Mouse (Mus musculus) kidney, adult 18-20 months (tissue): ENCODE results near the gene Tas1r1.
A peak's percentile ranks its signal among the peaks of the same experiment; 100 is the strongest.
"Not testable (repeated sequence)": the region's sequence is repeated elsewhere in the genome, so short reads cannot be mapped to it uniquely, and the experiment has no call there.

Experiments
- DNase-seq: peaks from one replicate; pipeline ENCODE4 v3.0.0; 2021

The Tas1r1 gene

GRCm38 (mm10) chr4:152043171-152043570, 4.8 kb upstream of the Tas1r1 start:
- DNase-seq: no peak

- DNase-seq: no peak
Observed at GRCm38 (mm10) chr4:152041924-152042641, 3.7 kb upstream of the Tas1r1 start.

GRCm38 (mm10) chr4:152039831-152040310, 1.5 kb upstream of the Tas1r1 start:
- no peak for DNase-seq

DNA sequence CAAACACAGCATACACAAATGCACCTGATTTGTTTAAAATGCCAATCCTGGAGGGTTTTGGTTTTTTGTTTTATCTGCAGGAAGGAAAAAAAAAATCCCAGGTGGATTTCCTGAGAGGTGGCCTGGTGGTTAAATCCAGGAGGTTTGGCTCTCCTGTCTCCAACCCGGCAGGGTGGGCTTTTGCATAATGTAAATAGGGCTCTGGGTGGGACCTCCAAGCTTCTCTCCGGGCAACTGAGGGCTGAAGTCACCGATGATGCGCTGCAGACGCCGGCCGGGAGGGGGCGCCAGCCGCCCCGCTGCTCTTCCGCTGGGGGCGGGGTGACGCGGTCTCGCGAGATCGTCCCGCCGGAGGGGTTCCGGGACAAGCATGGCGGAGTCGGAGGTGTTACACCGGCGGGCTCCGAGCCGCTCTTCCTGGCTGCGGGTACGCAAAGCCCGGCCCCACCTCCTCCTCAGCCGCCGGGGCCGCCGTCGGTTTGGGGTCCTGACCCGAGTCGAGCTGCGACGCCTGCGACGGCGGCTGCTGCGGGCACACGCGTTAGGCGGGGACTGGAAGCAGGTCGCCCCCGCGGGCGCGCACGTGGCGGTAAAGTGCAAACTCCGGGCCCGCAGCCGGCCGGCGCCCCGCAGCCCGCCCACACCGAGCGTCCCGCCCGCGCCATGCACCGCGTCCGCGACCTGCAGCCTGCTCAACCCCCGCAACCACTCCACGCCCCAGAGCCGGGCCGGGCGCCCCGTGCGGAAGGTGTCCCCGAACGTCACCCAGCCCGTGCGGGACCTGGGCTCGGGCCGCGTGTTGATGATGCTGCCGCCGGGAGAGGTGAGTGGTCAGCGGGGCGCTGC, 840 bp upstream of the Tas1r1 start, which contains the start of gene Nol9:
Nol9 (plus strand) TSS at position 337 of the 846 bp plus-strand sequence.
- peak; percentile 95 for DNase-seq

DNA sequence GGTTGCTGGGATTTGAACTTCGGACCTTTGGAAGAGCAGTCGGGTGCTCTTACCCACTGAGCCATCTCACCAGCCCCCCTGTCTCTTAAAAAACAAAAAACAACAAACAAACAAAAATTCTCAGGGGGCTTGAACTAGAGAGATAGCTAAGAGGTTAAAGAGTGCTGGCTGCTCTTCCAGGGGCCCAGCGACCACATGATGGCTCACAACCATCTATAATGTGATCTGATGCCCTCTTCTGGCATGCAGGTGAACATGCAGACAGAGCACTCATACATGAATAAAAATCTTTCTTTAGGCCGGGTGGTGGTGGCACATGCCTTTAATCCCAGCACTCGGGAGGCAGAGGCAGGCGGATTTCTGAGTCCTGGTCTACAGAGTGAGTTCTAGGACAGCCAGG, 1.9 kb downstream of the Tas1r1 start:
- not testable (repeated sequence) for DNase-seq

GRCm38 (mm10) chr4:152032922-152033321, 5.4 kb downstream of the Tas1r1 start:
- DNase-seq: no peak

GRCm38 (mm10) chr4:152029997-152030396, 8.4 kb downstream of the Tas1r1 start:
- no peak for DNase-seq

- no peak for DNase-seq
Observed at GRCm38 (mm10) chr4:152029087-152029486, 9.3 kb downstream of the Tas1r1 start.

- DNase-seq: no peak
Observed at GRCm38 (mm10) chr4:152028456-152028855, 9.9 kb downstream of the Tas1r1 start.

DNA sequence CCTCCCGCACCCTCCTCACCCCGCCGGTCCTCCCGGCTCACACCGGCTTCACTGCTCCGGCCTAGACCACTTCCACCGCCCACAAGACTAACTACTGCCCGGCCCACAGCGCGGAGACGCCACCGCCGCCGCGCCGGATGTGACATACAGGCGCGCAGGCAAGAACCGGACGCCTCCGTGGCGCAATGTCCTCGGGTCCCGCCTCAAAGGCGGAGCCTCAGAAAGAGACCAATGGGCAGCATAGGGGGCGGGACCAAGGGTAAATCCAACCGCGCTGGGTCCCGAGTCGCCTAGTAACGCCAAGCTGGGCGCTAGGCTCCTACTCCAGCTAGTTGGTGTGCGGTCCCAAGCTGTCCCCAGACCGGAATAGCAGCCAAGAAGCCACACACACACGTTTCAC, 10.8 kb downstream of the Tas1r1 start, which contains the start of gene Zbtb48:
Zbtb48 (minus strand) TSS at position 148 of the 400 bp plus-strand sequence.
- peak; percentile 97 for DNase-seq

DNA sequence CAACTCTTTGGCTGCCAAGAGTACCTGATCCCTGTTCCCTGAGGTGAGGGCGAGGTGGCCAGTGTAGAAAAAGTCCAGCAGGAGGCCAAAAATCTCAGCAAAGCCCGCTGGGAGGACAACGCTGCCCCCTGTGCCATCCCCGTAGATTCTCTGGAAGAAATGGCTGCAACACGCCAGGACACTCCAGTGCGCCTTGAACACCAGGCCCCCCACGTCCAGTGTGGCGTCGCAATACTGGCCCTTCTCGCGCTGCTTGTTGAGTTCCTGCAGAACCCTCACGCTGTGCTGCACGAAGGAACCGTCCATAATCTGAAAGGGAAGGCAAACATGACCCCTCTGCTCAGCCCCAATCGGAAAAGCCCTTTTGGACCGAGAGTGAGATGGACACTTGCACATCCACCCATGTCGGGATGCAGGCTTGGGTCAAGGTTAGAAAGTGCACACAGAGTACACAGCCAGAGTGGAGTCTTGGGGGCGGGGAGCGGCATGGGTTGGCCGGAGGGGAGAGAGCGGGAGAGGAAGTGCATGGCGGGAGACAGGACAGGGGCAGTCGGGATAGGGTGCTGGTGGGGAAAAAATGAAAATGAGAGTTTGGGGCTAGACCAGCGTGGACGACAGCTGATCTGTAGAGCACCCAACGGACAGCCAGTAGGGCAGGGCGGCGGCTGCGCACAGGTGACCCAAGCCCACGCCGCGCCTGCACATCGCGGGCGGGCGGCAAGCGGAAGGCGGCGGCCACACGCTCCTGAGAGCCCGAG, 11.4 kb downstream of the Tas1r1 start:
- no peak for DNase-seq

- DNase-seq: no peak
Observed at GRCm38 (mm10) chr4:152024525-152024924, 13.8 kb downstream of the Tas1r1 start.

DNA sequence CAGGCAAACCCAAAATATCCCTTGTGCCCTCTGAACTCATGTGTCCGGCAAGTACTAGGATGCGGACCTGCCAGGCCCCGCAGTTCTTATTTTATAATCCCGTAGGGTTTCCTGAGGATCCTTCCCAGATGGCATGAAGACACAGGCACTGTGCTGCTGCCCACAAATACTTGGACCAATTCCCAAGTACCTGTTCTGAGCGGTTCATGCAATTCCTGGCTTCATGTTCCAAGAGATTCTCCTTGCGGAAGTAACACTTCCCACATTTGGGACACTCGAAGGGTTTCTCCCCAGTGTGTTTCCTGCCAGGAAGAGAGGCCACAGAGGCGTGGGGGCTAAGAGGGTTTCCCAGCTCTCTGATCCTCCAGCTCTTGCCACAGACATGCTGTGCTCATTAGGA, 15.9 kb downstream of the Tas1r1 start:
- DNase-seq: no peak

DNA sequence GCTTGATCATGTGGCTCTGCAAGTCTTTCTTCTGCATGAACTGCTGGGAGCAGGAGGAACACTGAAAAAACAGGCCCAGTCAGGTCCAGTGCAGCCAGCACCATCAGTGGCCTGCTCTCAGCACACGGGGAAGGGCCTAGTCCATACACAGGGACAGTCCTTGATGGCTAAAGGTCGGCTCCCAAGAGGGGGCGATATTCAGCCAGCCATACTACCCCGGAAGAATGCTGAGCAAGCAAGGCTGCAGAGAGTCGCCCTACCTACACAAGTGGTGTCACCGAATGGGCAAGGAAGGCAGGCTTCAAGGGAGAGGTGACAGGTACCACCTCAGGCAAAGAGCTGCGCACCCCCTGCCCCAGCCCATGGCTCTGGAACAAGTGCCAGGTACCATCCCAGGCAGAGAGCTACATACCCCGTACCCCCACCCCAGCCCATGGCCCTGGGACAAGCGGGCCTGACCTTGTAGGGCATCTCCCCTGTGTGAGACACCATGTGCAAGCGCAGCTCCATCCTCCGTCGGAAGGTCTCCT, 16.7 kb downstream of the Tas1r1 start:
- DNase-seq: no peak

DNA sequence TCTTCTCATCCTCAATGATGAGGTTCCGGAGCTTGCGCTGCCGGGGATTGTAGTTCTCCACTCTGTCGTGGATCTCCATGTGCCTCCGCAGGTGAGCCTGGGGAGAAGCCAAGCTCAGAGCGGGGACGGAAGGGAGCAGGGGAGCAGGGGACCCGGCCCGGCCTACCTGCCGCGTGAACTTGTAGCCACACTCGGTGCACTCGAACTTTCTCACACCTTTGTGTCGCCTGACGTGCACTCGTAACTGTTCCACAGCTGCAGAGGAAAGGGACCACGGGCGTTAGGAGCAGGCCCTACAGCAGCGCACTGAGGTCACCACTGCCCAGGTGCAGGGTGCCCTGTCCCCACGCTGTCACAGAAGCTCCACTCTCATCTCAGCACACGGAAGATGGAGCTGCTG, 18.3 kb downstream of the Tas1r1 start:
- DNase-seq: no peak

GRCm38 (mm10) chr4:152019073-152019472, 19.3 kb downstream of the Tas1r1 start:
- DNase-seq: no peak

DNA sequence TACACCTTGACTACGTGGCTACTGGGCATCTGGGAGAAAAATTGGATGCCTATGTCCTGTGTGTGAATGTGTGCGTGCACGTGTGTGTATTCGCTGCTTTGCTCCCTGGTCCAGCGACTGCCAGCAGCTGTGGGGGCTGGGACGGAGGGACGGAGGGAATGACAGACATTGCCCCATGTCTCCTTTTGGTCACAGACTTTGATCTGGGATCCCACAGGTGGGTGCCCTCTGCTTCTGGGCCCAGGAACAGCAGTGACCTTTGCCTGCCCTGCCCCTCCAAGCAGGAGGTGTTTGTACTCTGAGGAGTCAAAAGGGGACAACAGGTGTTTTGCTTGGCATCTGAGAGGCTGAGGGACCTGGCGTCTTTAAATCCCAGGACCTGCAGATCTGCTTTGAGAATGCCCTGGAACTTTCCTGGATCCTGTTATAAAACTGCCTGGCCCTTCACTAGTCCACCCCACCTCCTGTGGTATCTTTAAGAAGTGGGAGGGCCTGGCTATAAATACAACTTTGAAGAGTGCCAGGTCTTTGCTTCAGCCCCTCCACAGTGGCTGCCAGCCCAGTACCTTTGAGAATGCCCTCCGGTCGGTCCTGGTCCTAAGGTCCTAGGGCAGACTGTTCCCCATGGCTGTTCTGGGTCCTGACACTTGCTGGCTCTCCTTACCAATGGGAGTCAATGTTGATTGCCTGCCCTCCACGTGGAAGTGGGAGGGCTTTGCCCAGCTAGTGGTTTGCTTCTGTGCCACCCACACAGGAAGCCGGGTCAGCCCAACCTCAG, 25.1 kb downstream of the Tas1r1 start:
- peak; percentile 68 for DNase-seq

DNA sequence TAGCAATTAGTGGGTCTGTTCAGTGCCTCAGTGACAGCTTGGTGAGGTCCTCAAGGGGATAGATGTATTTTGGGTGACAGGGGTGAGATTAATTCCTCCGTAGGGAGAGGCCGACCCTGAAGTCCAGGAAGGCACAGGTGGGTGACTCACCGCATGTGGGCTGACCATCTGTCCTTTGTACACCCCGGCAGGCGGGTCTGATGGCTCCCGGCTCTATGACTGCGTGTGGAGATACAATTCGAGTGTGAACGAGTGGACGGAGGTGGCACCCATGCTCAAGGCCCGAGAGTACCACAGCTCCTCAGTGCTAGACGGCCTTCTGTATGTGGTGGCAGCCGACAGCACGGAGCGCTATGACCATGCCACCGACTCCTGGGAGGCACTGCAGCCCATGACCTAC, 26.3 kb downstream of the Tas1r1 start:
- DNase-seq: no peak

DNA sequence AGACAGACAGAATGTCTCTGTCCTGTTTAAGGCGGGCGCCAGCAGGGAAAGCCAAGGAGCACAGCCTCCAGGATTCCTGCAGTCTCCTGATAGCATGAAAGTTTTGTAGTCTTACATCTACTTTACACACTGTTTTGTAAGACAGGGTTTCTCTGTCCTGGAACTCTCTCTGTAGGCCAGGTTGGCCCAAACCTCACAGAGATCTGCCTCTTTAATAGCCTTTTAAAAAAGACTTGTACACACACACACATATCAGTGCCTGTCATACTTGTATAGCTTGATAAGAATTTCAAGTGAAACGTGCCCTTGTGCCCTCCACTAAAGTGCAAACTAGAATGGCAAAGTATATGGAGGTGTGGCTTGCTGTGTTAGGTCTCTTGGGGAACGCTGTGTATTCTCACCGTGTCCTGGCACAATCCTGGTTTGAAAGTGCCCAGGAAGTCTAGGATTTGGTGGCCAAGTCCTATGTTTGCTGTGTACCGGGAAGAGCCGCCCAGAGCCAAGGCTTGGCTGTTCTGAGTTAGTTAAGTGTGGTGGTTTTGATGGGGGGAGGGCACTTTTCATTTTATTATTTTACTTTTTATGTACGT, 27.1 kb downstream of the Tas1r1 start:
- DNase-seq: no peak

DNA sequence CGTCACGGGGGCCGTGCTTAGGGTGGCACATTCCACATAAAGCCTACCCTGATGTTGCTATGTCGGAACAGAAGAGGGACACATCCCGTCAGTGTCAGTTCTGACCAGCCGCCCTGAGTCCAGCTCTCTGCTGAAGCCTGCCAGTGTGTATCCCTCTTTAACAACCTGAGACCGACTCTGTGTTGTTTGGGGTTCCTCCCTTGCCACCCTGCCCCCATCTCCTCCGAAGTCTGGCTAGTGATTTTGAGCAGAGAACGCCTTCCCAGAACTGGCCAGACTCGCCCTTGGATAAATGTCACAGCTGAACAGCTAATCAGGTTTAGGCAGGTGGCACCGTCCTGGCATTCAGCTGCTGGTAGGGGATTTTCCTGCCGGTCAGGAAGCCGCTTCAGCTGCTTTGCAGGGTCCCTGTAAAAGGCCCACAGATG, 27.6 kb downstream of the Tas1r1 start:
- peak; percentile 50 for DNase-seq

DNA sequence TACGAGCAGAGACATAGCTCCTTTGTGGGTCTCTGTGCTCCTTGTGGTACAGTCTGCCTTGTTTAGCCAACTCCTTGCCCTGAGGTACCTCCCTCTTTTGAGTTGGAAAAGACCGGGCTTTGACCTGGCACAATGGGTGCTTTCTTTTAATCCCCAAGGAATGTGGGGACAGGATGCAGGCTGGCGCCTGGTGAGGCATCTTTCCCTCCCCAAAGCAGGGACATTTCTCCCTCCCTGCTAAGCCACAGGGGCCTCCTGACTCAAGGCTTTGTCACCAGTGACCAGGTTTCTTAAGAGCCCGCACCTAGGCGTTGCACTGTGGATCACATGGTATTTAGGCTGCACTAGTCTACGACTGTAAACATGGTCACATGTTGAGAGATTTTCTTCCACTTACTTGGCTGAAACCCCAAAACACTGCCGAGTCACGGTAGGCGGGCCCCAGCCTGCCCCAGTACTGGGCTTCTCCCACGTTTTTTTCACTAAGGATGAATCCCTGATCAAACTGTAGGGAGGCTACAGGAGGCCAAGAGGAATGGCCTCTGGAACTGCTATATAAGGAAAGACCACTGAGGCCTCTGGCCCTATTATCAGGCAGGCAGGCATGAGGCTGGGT, 28.2 kb downstream of the Tas1r1 start:
- DNase-seq: peak; percentile 68
